Mouse (Mus musculus): Measurements from ENCODE around the gene Robo2.

- TF ChIP-seq CTCF (IDR thresholded peaks at IDR 0.05; ENCODE audit: low read depth) (no peak), EP300 (IDR thresholded peaks at IDR 0.05; ENCODE audit: low read depth) (no peak)
Observed at GRCm38 (mm10) chr16:74306876-74307542, 104.6 kb downstream of the Robo2 start.

All from liver, embryonic 14.5 days (tissue).